Mouse (Mus musculus) kidney, embryonic 14.5 days (tissue): Measurements from ENCODE around the gene Mepce. TPM values are rescaled to one million over a fixed set of nuclear protein-coding genes. Genes with fewer than 3 reads are reported as not detected.
A peak's percentile ranks its signal among the peaks of the same experiment; 100 is the strongest.
"Not testable (repeated sequence)": the region's sequence is repeated elsewhere in the genome, so short reads cannot be mapped to it uniquely, and the experiment has no call there.

ENCODE experiments used
- ATAC-seq: fragments of 200-750 bp; cut with Nextera tagmentation; 2 replicates; pipeline ENCODE4 v1.8.0; 2017; ENCODE audit warnings: moderate number of reproducible peaks, mild to moderate bottlenecking, moderate TSS enrichment, moderate library complexity; ENCODE audit not compliant: low FRiP score, low TSS enrichment
- H3K27ac ChIP-seq: fragments of 300-500 bp; sonication (generic); 2 replicates; pipeline ENCODE4 v1.5.1; 2014; ENCODE audit warnings: low read depth, mild to moderate bottlenecking, low read length, moderate library complexity, mixed read lengths
- H3K27me3 ChIP-seq: fragments of 300-500 bp; sonication (generic); 2 replicates; pipeline ENCODE4 v1.6.1; 2014; ENCODE audit warnings: mild to moderate bottlenecking, low read length; ENCODE audit not compliant: control insufficient read depth, insufficient read depth
- H3K36me3 ChIP-seq: fragments of 300-500 bp; sonication (generic); 2 replicates; pipeline ENCODE4 v1.6.1; 2014; ENCODE audit warnings: low read length, mixed read lengths; ENCODE audit not compliant: control insufficient read depth, insufficient read depth
- H3K4me1 ChIP-seq: fragments of 300-500 bp; sonication (generic); 2 replicates; pipeline ENCODE4 v1.6.1; 2014; ENCODE audit warnings: low read length, mixed read lengths; ENCODE audit not compliant: control insufficient read depth, insufficient read depth
- H3K4me2 ChIP-seq: fragments of 300-500 bp; sonication (generic); replicated peaks from 2 replicates; pipeline ENCODE4 v1.6.1; 2014; ENCODE audit warnings: low read depth, mild to moderate bottlenecking, low read length
- H3K4me3 ChIP-seq: fragments of 300-500 bp; sonication (generic); 2 replicates; pipeline ENCODE4 v1.5.1; 2014; ENCODE audit warnings: mild to moderate bottlenecking, low read length
- H3K9ac ChIP-seq: fragments of 300-500 bp; sonication (generic); 2 replicates; pipeline ENCODE4 v1.6.1; 2014; ENCODE audit warnings: low read depth, mild to moderate bottlenecking, low read length, moderate library complexity
- H3K9me3 ChIP-seq: fragments of 300-500 bp; sonication (generic); 2 replicates; pipeline ENCODE4 v1.6.1; 2016; ENCODE audit warnings: low read length; ENCODE audit not compliant: control insufficient read depth
- WGBS: fragments of 180-500 bp; shearing (Covaris S2); extraction: QIAGEN DNeasy Blood & Tissue Kit; methylation state at CpG from one replicate; pipeline ENCODE4 v1.1.7; 2014; 5-methylcytosine and 5-hydroxymethylcytosine counted together
- polyA plus RNA-seq: library from polyadenylated mRNA; unstranded; fragments of >200 nt; fragmentation: Nextera tagmentation; extraction: Ambion mirVana; gene quantifications from 2 replicates; pipeline ENCODE4 v1.2.1, GENCODE M21; 2014

Mepce gene
- polyA plus RNA-seq, 1 experiment from 2014 or later, result 11.8 TPM

DNA sequence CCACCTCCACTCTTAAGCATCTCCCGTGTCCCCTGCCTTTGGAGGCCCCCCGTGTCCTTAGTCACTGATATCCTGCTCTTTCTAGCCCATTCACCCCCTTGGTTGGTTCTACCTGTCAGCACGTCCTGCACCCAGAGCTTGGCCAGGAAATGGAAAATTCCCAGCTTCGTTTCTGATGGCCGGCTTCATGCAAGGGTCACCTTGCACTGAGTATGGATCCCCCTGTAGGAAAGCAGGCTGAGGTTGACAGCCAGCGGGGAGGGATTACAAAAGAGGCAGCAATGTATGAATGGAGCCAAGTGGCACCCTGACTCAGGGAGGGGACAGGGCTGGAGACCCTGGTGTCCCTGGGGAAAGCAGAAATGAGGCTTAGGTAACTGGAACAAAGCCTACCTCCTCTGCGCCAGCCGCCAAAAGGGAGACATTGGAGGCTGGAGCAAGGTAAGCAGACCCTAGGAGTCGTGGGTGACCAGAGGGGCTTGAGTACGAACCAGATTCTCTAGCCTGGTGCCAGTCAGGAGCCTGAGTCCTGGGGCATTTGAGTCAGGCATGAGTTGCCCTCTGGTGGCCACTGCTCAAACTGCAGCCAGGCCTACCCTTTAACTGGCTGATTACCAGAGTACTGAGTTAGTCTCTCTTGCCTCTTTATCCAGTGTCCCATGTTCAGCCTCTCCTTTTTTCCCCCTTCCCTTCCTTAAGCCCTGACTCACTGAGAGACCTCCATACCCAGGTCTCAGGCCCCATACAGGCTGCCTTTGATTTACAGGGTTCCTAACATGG, 30.4 kb downstream of the Mepce start:
- ATAC-seq, result peak; percentile 56; the same call in 1 of the 2 replicates
- Histone ChIP-seq H3K4me1 (0 out of 2 replicates have a peak, but pooled peaks cover 3% of the 10 kb centered on the region), H3K36me3 (peaks cover 53% of the 10 kb centered on the region), H3K4me3 (no peak overlapping the region), H3K9me3 (no peaks in the 10 kb centered on the region), H3K9ac (no peak overlapping the region), H3K27ac (no peak overlapping the region), H3K27me3 (no peaks in the 10 kb centered on the region), H3K4me2 (no peak overlapping the region)
- WGBS, result 47% methylated on average over 10 of the region's 10 CpGs

GRCm38 (mm10) chr5:137756106-137756505, 31.3 kb downstream of the Mepce start:
- no peak overlapping the region for H3K4me2 ChIP-seq
- no peak overlapping the region for H3K9ac ChIP-seq
- WGBS, result 74% methylated on average over 3 of the region's 3 CpGs
- no peak overlapping the region for H3K27ac ChIP-seq
- H3K4me1 ChIP-seq, result 0 out of 2 replicates have a peak, but pooled peaks cover 3% of the 10 kb centered on the region
- H3K9me3 ChIP-seq, result no peaks in the 10 kb centered on the region
- no peaks in the 10 kb centered on the region for H3K27me3 ChIP-seq
- peaks cover 63% of the 10 kb centered on the region for H3K36me3 ChIP-seq
- no peak for ATAC-seq
- H3K4me3 ChIP-seq, result no peak overlapping the region

DNA sequence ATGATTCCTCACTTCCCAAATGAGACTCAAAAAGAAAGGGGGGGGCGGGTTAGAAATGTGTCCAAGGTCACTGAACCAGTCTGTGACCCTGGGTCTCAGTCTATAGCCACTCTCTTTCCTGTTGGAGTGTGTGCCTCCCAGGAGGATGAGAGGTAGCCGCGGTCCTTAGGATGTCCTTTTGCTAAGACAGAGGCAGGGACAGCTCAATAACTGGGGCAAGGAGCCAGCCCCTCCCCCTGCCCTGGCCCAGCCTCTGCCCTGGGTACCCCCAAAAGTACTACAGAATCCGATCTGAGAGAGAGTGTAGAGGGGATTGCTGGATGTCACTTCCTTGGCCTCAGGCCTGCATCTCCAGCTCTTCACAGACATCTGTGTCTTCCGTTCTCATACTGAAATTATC, 32.0 kb downstream of the Mepce start:
- Histone ChIP-seq H3K9ac (no peak overlapping the region), H3K27ac (no peak overlapping the region), H3K4me1 (0 out of 2 replicates have a peak, but pooled peaks cover 3% of the 10 kb centered on the region), H3K36me3 (peaks cover 69% of the 10 kb centered on the region), H3K27me3 (no peaks in the 10 kb centered on the region), H3K9me3 (no peaks in the 10 kb centered on the region), H3K4me2 (no peak overlapping the region), H3K4me3 (no peak overlapping the region)
- 90% methylated on average over 5 of the region's 5 CpGs for WGBS
- ATAC-seq, result no peak

DNA sequence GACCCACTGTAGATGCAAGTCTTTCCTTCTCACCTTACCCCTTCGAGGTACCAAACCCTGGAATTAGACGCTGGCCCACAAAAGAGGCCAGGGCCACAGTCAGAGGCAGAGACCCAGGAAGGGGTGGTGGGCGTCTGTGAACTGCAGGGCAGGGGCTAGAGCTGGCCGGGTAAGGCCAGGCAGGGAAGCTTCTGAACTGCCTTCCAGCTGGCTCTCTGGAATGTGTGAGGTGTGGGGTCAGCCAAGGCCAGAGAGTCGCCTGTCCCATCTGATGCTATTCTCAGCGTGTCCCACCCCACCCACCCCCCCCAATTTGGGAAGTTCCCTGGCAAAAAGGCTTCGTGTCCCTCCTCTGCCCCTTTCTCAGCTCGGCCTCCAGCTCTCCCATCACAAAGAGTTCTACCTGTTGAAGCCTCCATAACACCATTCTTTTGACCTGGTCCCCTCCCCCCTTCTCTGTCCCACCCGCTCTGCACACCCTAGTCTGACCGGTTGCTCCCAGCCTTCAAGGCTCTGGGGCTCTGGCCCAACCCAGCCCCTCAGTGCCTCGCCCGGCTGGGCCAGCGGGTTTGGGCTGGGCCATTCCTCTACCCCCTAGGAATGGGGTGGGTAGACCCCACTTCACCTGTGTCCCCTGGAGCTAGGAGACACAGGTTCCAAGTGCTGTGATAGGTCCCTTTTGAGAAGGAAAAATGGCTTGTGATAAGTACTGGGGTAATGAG, 34.2 kb downstream of the Mepce start:
- H3K4me3 ChIP-seq, result no peak overlapping the region
- no peaks in the 10 kb centered on the region for H3K27me3 ChIP-seq
- H3K4me1 ChIP-seq, result peaks cover 17% of the 10 kb centered on the region
- no peak overlapping the region for H3K4me2 ChIP-seq
- H3K27ac ChIP-seq, result no peak overlapping the region
- 70% methylated on average over 12 of the region's 13 CpGs for WGBS
- H3K9ac ChIP-seq, result no peak overlapping the region
- no peak for ATAC-seq
- no peaks in the 10 kb centered on the region for H3K9me3 ChIP-seq
- peaks cover 57% of the 10 kb centered on the region for H3K36me3 ChIP-seq

- Histone ChIP-seq H3K27ac (no peak overlapping the region), H3K27me3 (no peaks in the 10 kb centered on the region), H3K9ac (no peak overlapping the region), H3K4me3 (no peak overlapping the region), H3K9me3 (no peaks in the 10 kb centered on the region), H3K36me3 (peaks cover 49% of the 10 kb centered on the region), H3K4me2 (no peak overlapping the region), H3K4me1 (peaks cover 27% of the 10 kb centered on the region)
- no peak for ATAC-seq
- WGBS, result 90% methylated on average over 6 of the region's 6 CpGs
These were observed 35.5 kb downstream of the Mepce start for GRCm38 (mm10) chr5:137751988-137752387.

GRCm38 (mm10) chr5:137751221-137751887, 36.1 kb downstream of the Mepce start:
- WGBS, result 93% methylated on average over 13 of the region's 13 CpGs
- Histone ChIP-seq H3K9ac (no peak overlapping the region), H3K36me3 (peaks cover 45% of the 10 kb centered on the region), H3K9me3 (no peaks in the 10 kb centered on the region), H3K27me3 (no peaks in the 10 kb centered on the region), H3K27ac (no peak overlapping the region), H3K4me1 (peaks cover 27% of the 10 kb centered on the region), H3K4me3 (no peak overlapping the region), H3K4me2 (no peak overlapping the region)
- no peak for ATAC-seq

GRCm38 (mm10) chr5:137750212-137750611, 37.2 kb downstream of the Mepce start:
- H3K27ac ChIP-seq, H3K4me3 ChIP-seq, H3K27me3 ChIP-seq, H3K9me3 ChIP-seq, H3K4me2 ChIP-seq, ATAC-seq, H3K9ac ChIP-seq: not testable (repeated sequence)
- H3K36me3 ChIP-seq, result peaks cover 38% of the 10 kb centered on the region
- H3K4me1 ChIP-seq, result peaks cover 24% of the 10 kb centered on the region
- 94% methylated on average over 6 of the region's 8 CpGs for WGBS

DNA sequence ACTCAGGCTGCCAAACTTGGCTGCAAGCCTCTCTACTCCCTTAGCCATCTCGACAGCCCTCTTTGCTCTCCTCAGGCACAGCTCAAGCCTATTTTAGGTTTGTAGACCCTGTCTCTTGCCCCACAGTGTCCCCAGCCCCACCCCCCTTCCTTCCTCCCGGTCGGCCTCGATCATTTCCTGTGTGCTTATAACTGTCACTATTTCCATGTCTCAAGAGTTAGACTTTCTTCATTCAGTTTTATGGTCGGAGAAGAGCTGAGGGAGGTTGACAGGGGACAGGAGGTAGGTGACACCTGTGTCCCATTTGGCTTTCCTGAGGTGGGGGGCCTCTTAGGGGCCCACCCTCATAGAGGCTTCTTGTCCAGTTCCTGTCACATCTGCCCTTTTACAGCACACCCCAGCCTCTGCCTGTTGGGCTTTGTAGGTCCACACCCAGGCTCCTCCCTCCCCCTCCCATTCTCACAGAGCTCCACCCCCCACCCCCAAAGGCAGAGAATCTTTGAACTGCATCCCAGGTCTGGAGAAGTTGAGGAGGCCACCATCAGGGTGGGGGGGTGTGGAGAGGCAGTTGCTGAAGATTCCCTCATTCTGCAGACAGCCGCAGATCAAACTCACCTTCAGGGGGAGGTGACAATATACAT, 38.1 kb downstream of the Mepce start:
- ATAC-seq, result no peak
- no peak overlapping the region; the same call in 1 of the 2 replicates for H3K4me3 ChIP-seq
- WGBS, result 28% methylated on average over 6 of the region's 6 CpGs
- H3K4me1 ChIP-seq, result peaks cover 24% of the 10 kb centered on the region
- H3K27me3 ChIP-seq, result no peaks in the 10 kb centered on the region
- peak overlapping the region; percentile 99; the same call in 1 of the 2 replicates for H3K4me2 ChIP-seq
- H3K27ac ChIP-seq, result no peak overlapping the region
- peaks cover 37% of the 10 kb centered on the region for H3K36me3 ChIP-seq
- no peak overlapping the region for H3K9ac ChIP-seq
- H3K9me3 ChIP-seq, result no peaks in the 10 kb centered on the region
